Mouse (Mus musculus) liver, adult 2 months (tissue): Measurements from ENCODE around the gene Ush1g.

Experiments
- CTCF ChIP-seq: fragments of 200-500 bp; IDR thresholded peaks from 2 replicates; pipeline ENCODE4 v1.5.1; 2011; ENCODE audit warnings: low read depth, low read length, control low read depth
- POLR2A ChIP-seq: fragments of 200-500 bp; IDR thresholded peaks from 2 replicates; pipeline ENCODE4 v1.6.1; 2011; ENCODE audit warnings: low read length, control low read depth; ENCODE audit not compliant: insufficient read depth; ENCODE audit errors: extremely low read depth

GRCm38 (mm10) chr11:115314249-115314648 is 7.6 kb downstream of the Ush1g start:
- TF ChIP-seq POLR2A (no peak), CTCF (peak; percentile 42)
